Mouse (Mus musculus) liver, embryonic 15.5 days (tissue): ENCODE results near the gene Apbb2. TPM values are rescaled to one million over a fixed set of nuclear protein-coding genes. Genes with fewer than 3 reads are reported as not detected.

Source experiments
- ATAC-seq: fragments of 200-750 bp; cut with Nextera tagmentation; 2 replicates; pipeline ENCODE4 v1.8.0; 2017; ENCODE audit warnings: moderate number of reproducible peaks, mild to moderate bottlenecking, moderate library complexity; ENCODE audit not compliant: insufficient read depth
- H3K27ac ChIP-seq: fragments of 300-500 bp; sonication (generic); replicated peaks from 2 replicates; pipeline ENCODE4 v1.5.1; 2015; ENCODE audit warnings: mild to moderate bottlenecking, inconsistent platforms
- H3K27me3 ChIP-seq: fragments of 300-500 bp; sonication (generic); 2 replicates; pipeline ENCODE4 v1.6.1; 2015; ENCODE audit warnings: mild to moderate bottlenecking, inconsistent platforms
- H3K36me3 ChIP-seq: fragments of 300-500 bp; sonication (generic); replicated peaks from 2 replicates; pipeline ENCODE4 v1.6.1; 2015; ENCODE audit warnings: moderate library complexity, mild to moderate bottlenecking, inconsistent platforms
- H3K4me1 ChIP-seq: fragments of 300-500 bp; sonication (generic); replicated peaks from 2 replicates; pipeline ENCODE4 v1.6.1; 2015; ENCODE audit warnings: inconsistent platforms
- H3K4me2 ChIP-seq: fragments of 300-500 bp; sonication (generic); 2 replicates; pipeline ENCODE4 v1.6.1; 2015; ENCODE audit warnings: moderate library complexity, mild to moderate bottlenecking, inconsistent platforms
- H3K4me3 ChIP-seq: fragments of 300-500 bp; sonication (generic); replicated peaks from 2 replicates; pipeline ENCODE4 v1.5.1; 2015; ENCODE audit warnings: mild to moderate bottlenecking, inconsistent platforms
- H3K9ac ChIP-seq: fragments of 300-500 bp; sonication (generic); 2 replicates; pipeline ENCODE4 v1.6.1; 2015; ENCODE audit warnings: moderate library complexity, mild to moderate bottlenecking, inconsistent platforms
- H3K9me3 ChIP-seq: fragments of 300-500 bp; sonication (generic); replicated peaks from 2 replicates; pipeline ENCODE4 v1.6.1; 2016; ENCODE audit warnings: inconsistent platforms
- WGBS: fragments of 180-500 bp; shearing (Covaris S2); methylation state at CpG from one replicate; pipeline ENCODE4 v1.1.7; 2015; ENCODE audit warnings: mixed read lengths; ENCODE audit not compliant: insufficient replicate concordance; 5-methylcytosine and 5-hydroxymethylcytosine counted together
- polyA plus RNA-seq: library from polyadenylated mRNA; unstranded; fragments of >200 nt; fragmentation: Nextera tagmentation; extraction: Ambion mirVana; gene quantifications from 2 replicates; pipeline ENCODE4 v1.2.1, GENCODE M21; 2015

Gene Apbb2
- polyA plus RNA-seq, 1 experiment from 2014 or later, result 4.8 TPM

DNA sequence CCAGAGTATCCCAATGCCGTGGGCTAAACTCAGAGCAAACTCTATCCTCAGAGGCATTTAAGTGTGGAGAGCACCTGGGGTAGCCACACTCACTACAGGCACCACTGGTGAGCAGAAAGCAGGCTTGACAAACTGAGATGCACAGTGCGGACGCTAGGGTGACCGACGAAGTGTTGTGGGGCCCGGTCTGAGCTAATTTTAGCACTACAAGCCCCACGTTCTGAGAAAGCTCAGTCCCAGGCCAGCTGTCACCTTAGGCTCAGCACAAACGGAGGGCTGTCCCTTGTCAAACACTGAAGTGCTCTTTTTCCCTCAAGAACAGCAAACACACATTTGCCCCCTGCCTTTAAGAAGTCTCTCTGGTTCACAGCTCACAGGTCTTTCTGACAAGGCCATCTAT, 201.3 kb downstream of the Apbb2 start:
- Histone ChIP-seq H3K9ac (no peak overlapping the region), H3K27me3 (no peaks in the 10 kb centered on the region), H3K4me3 (no peak overlapping the region), H3K36me3 (no peaks in the 10 kb centered on the region), H3K4me1 (no peaks in the 10 kb centered on the region), H3K27ac (no peak overlapping the region), H3K4me2 (no peak overlapping the region), H3K9me3 (no peaks in the 10 kb centered on the region)
- ATAC-seq, result no peak
- 51% methylated on average over 8 of the region's 8 CpGs for WGBS

GRCm38 (mm10) chr5:66415700-66416543, 202.7 kb downstream of the Apbb2 start:
- H3K36me3 ChIP-seq, result no peaks in the 10 kb centered on the region

GRCm38 (mm10) chr5:66415033-66415697, 203.4 kb downstream of the Apbb2 start:
- H3K4me3 ChIP-seq, result no peak overlapping the region
- ATAC-seq, result no peak
- 66% methylated on average over 9 of the region's 9 CpGs for WGBS
- H3K27ac ChIP-seq, result no peak overlapping the region
- no peak overlapping the region for H3K4me2 ChIP-seq
- no peaks in the 10 kb centered on the region for H3K4me1 ChIP-seq
- no peaks in the 10 kb centered on the region for H3K9me3 ChIP-seq
- H3K9ac ChIP-seq, result no peak overlapping the region
- no peaks in the 10 kb centered on the region for H3K36me3 ChIP-seq
- no peaks in the 10 kb centered on the region for H3K27me3 ChIP-seq

More at GRCm38 (mm10) chr5:66415700-66416543, 202.7 kb downstream of the Apbb2 start:
- ATAC-seq, result no peak
- H3K4me3 ChIP-seq, result no peak overlapping the region
- H3K27me3 ChIP-seq, result no peaks in the 10 kb centered on the region
- no peak overlapping the region for H3K27ac ChIP-seq
- H3K4me2 ChIP-seq, result no peak overlapping the region
- H3K9ac ChIP-seq, result no peak overlapping the region
- WGBS, result 57% methylated on average over 7 of the region's 7 CpGs
- no peaks in the 10 kb centered on the region for H3K9me3 ChIP-seq
- H3K4me1 ChIP-seq, result no peaks in the 10 kb centered on the region

DNA sequence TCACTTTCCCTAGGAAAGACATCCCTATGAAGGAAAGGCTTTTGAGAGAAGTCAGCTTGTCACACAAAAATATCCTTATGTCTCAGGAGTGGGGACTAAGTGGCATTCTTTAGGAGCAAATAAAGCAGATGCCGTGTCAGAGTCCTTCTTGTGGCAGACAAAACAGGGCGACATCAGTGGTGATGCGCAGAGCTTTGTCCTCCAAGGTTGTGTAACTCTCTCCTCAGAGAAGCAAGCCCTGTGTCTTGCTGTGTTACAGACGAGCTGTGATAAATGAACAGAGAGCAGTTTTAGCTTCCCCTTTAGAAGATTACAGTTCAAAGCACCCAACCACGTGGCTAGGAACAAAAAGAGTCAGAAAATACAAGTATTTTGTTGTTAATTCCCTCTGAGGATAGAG, 205.2 kb downstream of the Apbb2 start:
- no peaks in the 10 kb centered on the region for H3K4me1 ChIP-seq
- WGBS, result 46% methylated on average over 5 of the region's 5 CpGs
- H3K4me2 ChIP-seq, result no peak overlapping the region
- H3K27me3 ChIP-seq, result no peaks in the 10 kb centered on the region
- no peaks in the 10 kb centered on the region for H3K9me3 ChIP-seq
- no peak overlapping the region for H3K9ac ChIP-seq
- no peaks in the 10 kb centered on the region for H3K36me3 ChIP-seq
- no peak for ATAC-seq
- H3K27ac ChIP-seq, result no peak overlapping the region
- no peak overlapping the region for H3K4me3 ChIP-seq

GRCm38 (mm10) chr5:66412821-66413220, 205.8 kb downstream of the Apbb2 start:
- Histone ChIP-seq H3K9ac (no peak overlapping the region), H3K4me2 (no peak overlapping the region), H3K4me1 (no peaks in the 10 kb centered on the region), H3K36me3 (no peaks in the 10 kb centered on the region), H3K27me3 (no peaks in the 10 kb centered on the region), H3K9me3 (no peaks in the 10 kb centered on the region), H3K4me3 (no peak overlapping the region), H3K27ac (no peak overlapping the region)
- 62% methylated on average over 3 of the region's 3 CpGs for WGBS
- ATAC-seq, result no peak

GRCm38 (mm10) chr5:66408546-66408945, 210.0 kb downstream of the Apbb2 start:
- Histone ChIP-seq H3K4me3 (no peak overlapping the region), H3K4me2 (no peak overlapping the region), H3K27ac (no peak overlapping the region), H3K9ac (no peak overlapping the region), H3K4me1 (no peaks in the 10 kb centered on the region), H3K27me3 (no peaks in the 10 kb centered on the region), H3K9me3 (no peaks in the 10 kb centered on the region), H3K36me3 (no peaks in the 10 kb centered on the region)
- WGBS, result 59% methylated on average over 5 of the region's 5 CpGs
- no peak for ATAC-seq

DNA sequence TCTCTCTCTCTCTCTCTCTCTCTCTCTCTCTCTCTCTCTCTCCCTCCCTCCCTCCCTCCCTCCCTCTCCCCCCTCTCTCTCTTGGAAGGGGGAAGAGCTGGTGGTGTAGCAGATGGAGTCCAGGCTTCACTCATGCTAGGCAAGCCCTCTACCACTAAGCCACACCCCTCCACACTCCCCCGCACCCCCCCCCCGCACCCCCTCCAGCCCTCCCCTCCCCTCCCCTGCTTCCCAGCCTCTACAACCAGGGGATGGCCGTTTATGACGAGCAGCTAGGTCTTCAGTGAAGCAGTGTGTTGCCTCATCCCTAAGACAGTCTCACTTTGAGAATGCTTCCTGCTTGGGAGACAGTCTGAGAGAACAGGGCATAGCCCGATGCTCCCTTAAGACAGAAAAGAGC, 210.6 kb downstream of the Apbb2 start:
- WGBS, result 39% methylated on average over 3 of the region's 5 CpGs

DNA sequence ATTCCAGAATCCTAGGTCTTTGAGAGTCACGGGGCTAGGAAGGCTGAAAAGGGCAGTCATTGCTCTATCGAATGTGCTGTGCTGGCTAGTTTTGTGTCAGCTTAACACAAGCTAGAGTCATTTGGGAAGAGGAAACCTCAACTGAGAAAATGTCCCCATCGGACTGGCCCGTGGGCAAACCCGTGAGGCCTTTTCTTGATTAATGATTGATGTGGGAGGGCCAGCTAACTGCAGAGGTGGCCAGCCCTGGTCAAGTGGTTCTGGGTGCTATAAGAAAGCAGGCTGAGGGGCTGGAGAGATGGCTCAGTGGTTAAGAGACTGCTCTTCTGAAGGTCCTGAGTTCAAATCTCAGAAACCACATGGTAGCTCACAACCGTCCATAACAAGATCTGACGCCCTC, 212.2 kb downstream of the Apbb2 start:
- no peaks in the 10 kb centered on the region for H3K4me1 ChIP-seq
- no peak overlapping the region for H3K9ac ChIP-seq
- no peak overlapping the region for H3K4me3 ChIP-seq
- ATAC-seq, result no peak
- H3K36me3 ChIP-seq, result no peaks in the 10 kb centered on the region
- no peak overlapping the region for H3K4me2 ChIP-seq
- no peak overlapping the region for H3K27ac ChIP-seq
- H3K9me3 ChIP-seq, result no peaks in the 10 kb centered on the region
- 58% methylated on average over 7 of the region's 7 CpGs for WGBS
- H3K27me3 ChIP-seq, result no peaks in the 10 kb centered on the region

More for the DNA sequence above, 210.6 kb downstream of the Apbb2 start:
- Histone ChIP-seq H3K4me1 (no peaks in the 10 kb centered on the region), H3K4me2 (no peak overlapping the region), H3K4me3 (no peak overlapping the region), H3K27me3 (no peaks in the 10 kb centered on the region), H3K36me3 (no peaks in the 10 kb centered on the region), H3K27ac (no peak overlapping the region), H3K9ac (no peak overlapping the region), H3K9me3 (no peaks in the 10 kb centered on the region)
- ATAC-seq, result no peak

DNA sequence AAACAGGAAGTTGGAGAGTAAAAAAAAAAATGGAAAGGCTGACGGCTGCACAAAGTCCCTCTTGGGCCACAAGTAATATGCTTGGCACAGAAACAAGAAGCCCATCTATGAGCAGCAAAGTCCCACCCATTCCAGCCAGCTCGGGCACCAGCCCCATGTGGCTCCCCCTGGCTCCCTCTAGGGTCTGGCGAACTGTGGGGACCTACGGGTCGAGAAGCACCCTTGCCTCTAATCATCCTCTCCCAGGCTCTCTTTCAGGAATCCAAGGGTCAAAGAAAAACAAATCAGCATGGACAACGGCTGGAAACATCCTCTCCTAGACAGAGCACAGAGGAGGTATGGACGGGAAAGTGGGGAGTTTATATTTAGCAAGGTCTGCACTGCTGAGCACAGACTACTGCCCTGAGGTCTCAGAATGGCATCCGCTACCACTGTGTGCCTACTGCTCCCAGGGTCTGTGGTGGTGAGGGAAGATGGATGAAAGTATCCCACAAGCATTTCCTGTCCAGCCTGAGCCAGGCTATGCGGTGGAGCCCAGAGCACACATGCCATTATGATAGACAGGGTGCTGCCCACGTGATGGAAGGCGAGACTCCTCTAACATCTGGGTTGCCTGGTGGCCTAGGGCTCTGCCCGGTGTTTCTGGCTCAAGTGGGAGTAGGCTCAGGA, 212.7 kb downstream of the Apbb2 start:
- H3K4me2 ChIP-seq, result no peak overlapping the region
- no peak overlapping the region for H3K27ac ChIP-seq
- H3K4me1 ChIP-seq, result no peaks in the 10 kb centered on the region
- H3K9me3 ChIP-seq, result no peaks in the 10 kb centered on the region
- H3K9ac ChIP-seq, result no peak overlapping the region
- ATAC-seq, result no peak; the same call in 1 of the 2 replicates
- H3K36me3 ChIP-seq, result no peaks in the 10 kb centered on the region
- 26% methylated on average over 12 of the region's 12 CpGs for WGBS
- H3K27me3 ChIP-seq, result no peaks in the 10 kb centered on the region
- H3K4me3 ChIP-seq, result no peak overlapping the region

- Histone ChIP-seq H3K27ac (no peak overlapping the region), H3K27me3 (no peaks in the 10 kb centered on the region), H3K4me2 (no peak overlapping the region), H3K9ac (no peak overlapping the region), H3K9me3 (no peaks in the 10 kb centered on the region), H3K4me3 (no peak overlapping the region), H3K36me3 (no peaks in the 10 kb centered on the region), H3K4me1 (no peaks in the 10 kb centered on the region)
- WGBS, result 59% methylated on average over 6 of the region's 6 CpGs
- ATAC-seq, result no peak
Observed at GRCm38 (mm10) chr5:66405305-66405704, 213.3 kb downstream of the Apbb2 start.

DNA sequence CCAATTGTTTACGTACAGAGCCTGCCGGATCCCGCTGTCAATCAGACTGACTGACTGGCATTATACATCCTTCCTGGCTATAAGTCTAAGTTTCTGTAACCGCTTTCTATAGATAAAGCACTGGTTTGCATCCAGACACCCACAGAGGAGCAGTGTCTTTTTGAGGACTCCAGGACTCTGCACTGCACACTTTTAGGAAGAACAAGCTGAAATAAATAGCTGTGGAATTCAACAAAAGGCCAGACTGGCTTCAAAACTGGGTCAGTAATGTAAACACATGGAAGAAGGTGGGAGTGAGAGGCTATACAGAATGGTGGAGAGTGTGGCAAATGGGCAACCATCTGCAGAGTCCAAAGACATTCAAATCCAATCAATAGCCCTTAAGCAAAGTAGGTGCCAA, 218.0 kb downstream of the Apbb2 start:
- 73% methylated on average over 4 of the region's 4 CpGs for WGBS
- H3K27me3 ChIP-seq, result no peaks in the 10 kb centered on the region
- no peak overlapping the region for H3K4me3 ChIP-seq
- no peaks in the 10 kb centered on the region for H3K9me3 ChIP-seq
- H3K9ac ChIP-seq, result no peak overlapping the region
- no peak overlapping the region for H3K4me2 ChIP-seq
- H3K27ac ChIP-seq, result no peak overlapping the region
- no peaks in the 10 kb centered on the region for H3K4me1 ChIP-seq
- ATAC-seq, result no peak
- no peaks in the 10 kb centered on the region for H3K36me3 ChIP-seq
